8 mouse cellular contexts compared by ENCODE assay signal in genomic region chr3:87907906-87908305, GRCm38 (mm10). TPM values are rescaled to one million over a fixed set of nuclear protein-coding genes. Genes with fewer than 3 reads are reported as not detected.
DNase-seq lines count a peak whose midpoint lies in the region; ATAC-seq and TF ChIP-seq lines count a peak whose summit lies in the region.

No protein-coding gene starts in this region.

- H3K27ac ChIP-seq in ES-E14 (ENCODE audit: insufficient read depth, low read depth, low read length, poor library complexity, severe bottlenecking) = peak overlapping the region; percentile 95
- no peak overlapping the region for H3K27ac ChIP-seq in hindbrain, embryonic 11.5 days (ENCODE audit: low read depth, low read length)
- peak overlapping the region; percentile 97 for H3K27ac ChIP-seq in liver, embryonic 12.5 days

- no peak for ATAC-seq in hindbrain, embryonic 11.5 days (ENCODE audit: low FRiP score)
- ATAC-seq in liver, embryonic 12.5 days = no peak
- ATAC-seq in erythroid progenitor cell, adult 5-6 weeks (replicated peaks; ENCODE audit: low FRiP score, poor library complexity, severe bottlenecking) = no peak

- H3K9ac ChIP-seq in ES-E14 (ENCODE audit: insufficient read depth, low read depth, low read length, poor library complexity, severe bottlenecking) = peak overlapping the region; percentile 100
- peak overlapping the region; percentile 94 for H3K9ac ChIP-seq in hindbrain, embryonic 11.5 days (ENCODE audit: low read depth, low read length)
- peak overlapping the region; percentile 100 for H3K9ac ChIP-seq in liver, embryonic 12.5 days

- no peaks in the 10 kb centered on the region for H3K27me3 ChIP-seq in hindbrain, embryonic 11.5 days (ENCODE audit: control insufficient read depth, insufficient read depth, low read length)
- no peaks in the 10 kb centered on the region for H3K27me3 ChIP-seq in liver, embryonic 12.5 days (replicated peaks)

- peaks cover 12 to 13% of the 10 kb centered on the region in 2 experiments for H3K4me1 ChIP-seq in ES-E14 (ENCODE audit: control insufficient read depth in 2 of 2, insufficient read depth in 2 of 2, low read length in 2 of 2, poor library complexity in 1 of 2)
- peaks cover 17% of the 10 kb centered on the region for H3K4me1 ChIP-seq in hindbrain, embryonic 11.5 days (replicated peaks; ENCODE audit: control insufficient read depth, insufficient read depth, low read length)
- H3K4me1 ChIP-seq in liver, embryonic 12.5 days = peaks cover 73% of the 10 kb centered on the region

- H3K4me3 ChIP-seq in ES-E14 (ENCODE audit: insufficient read depth in 1 of 2, low read depth in 1 of 2, low read length in 2 of 2, poor library complexity in 1 of 2, severe bottlenecking in 1 of 2) = peak overlapping the region; percentile 79 to 97
- H3K4me3 ChIP-seq in hindbrain, embryonic 11.5 days (ENCODE audit: low read depth, low read length) = peak overlapping the region; percentile 79
- H3K4me3 ChIP-seq in liver, embryonic 12.5 days = peak overlapping the region; percentile 97

- DNase-seq in adrenal gland, postnatal 14 days = peak; percentile 14
- DNase-seq in adrenal gland, postnatal 4 days (ENCODE audit: low spot score in 2 of 2) = no peak
- DNase-seq in ES-E14 (ENCODE audit: low read depth, low spot score) = no peak
- no peak for DNase-seq in hindbrain, embryonic 11.5 days (ENCODE audit: low spot score)
- DNase-seq in urinary bladder, postnatal 10 days (ENCODE audit: low spot score) = no peak
- DNase-seq in thymus, postnatal 25 days = no peak

- H3K36me3 ChIP-seq in ES-E14 (ENCODE audit: control insufficient read depth, insufficient read depth, low read length, poor library complexity, severe bottlenecking) = peaks cover 10% of the 10 kb centered on the region; the same call in 1 of the 2 replicates
- H3K36me3 ChIP-seq in hindbrain, embryonic 11.5 days (ENCODE audit: control insufficient read depth, insufficient read depth, low read length) = no peaks in the 10 kb centered on the region
- peaks cover 37% of the 10 kb centered on the region for H3K36me3 ChIP-seq in liver, embryonic 12.5 days

- H3K4me2 ChIP-seq in hindbrain, embryonic 11.5 days (replicated peaks; ENCODE audit: low read depth, low read length) = peak overlapping the region; percentile 88
- H3K4me2 ChIP-seq in liver, embryonic 12.5 days = peak overlapping the region; percentile 84

- H3K9me3 ChIP-seq in ES-E14 (ENCODE audit: control insufficient read depth, insufficient read depth, low read depth, low read length) = no peaks in the 10 kb centered on the region
- H3K9me3 ChIP-seq in hindbrain, embryonic 11.5 days (ENCODE audit: control insufficient read depth, low read length) = no peaks in the 10 kb centered on the region
- H3K9me3 ChIP-seq in liver, embryonic 12.5 days (replicated peaks) = no peaks in the 10 kb centered on the region

- 0% methylated on average over 1 of the region's 1 CpGs for WGBS in hindbrain, embryonic 11.5 days
- WGBS in liver, embryonic 12.5 days (ENCODE audit: insufficient replicate concordance) = 4% methylated on average over 1 of the region's 1 CpGs

- in situ Hi-C loops in ES-E14 (cut with MboI; ENCODE audit: low sequenced_read_pairs in 2 of 2, unreplicated experiment in 2 of 2) = no loop called here

TF ChIP-seq in ES-E14, 5 proteins besides CTCF, POLR2A, EP300 and RAD21:
- TF ChIP-seq CHD2 (IDR thresholded peaks at IDR 0.05; ENCODE audit: low read depth, low read length) (no peak), HCFC1 (IDR thresholded peaks at IDR 0.05; ENCODE audit: borderline replicate concordance, insufficient read depth, low read length) (no peak), ZC3H11A (IDR thresholded peaks at IDR 0.05; ENCODE audit: borderline replicate concordance, low read depth, low read length) (no peak), ZNF384 (IDR thresholded peaks at IDR 0.05; ENCODE audit: low read depth, low read length) (no peak), MAFK (IDR thresholded peaks at IDR 0.05; ENCODE audit: insufficient read depth, low read depth, low read length) (no peak)
TF ChIP-seq in ES-E14: peak in this region for 0.

RNA-seq across cellular contexts. Expression of gene Hdgf, which starts 1.8 kb away (rescaled TPM):
- total RNA-seq in adrenal gland, postnatal 14 days (2021) = 169 and 171 TPM in 2 replicates
- total RNA-seq in adrenal gland, postnatal 4 days (2021) = 100 to 1,000 TPM; 205 to 213 TPM
- total RNA-seq in ES-E14 (2012; rRNA removed) = 296 and 312 TPM in 2 replicates
- polyA plus RNA-seq in hindbrain, embryonic 11.5 days (2014; fragmentation: Nextera tagmentation; extraction: Ambion mirVana) = 202 and 246 TPM in 2 replicates
- 393 and 400 TPM in 2 replicates for polyA plus RNA-seq in liver, embryonic 12.5 days (2016; fragmentation: Nextera tagmentation; extraction: Ambion mirVana)
- total RNA-seq in erythroid progenitor cell, adult 5-6 weeks (2015; ENCODE audit: low replicate concordance) = 255 and 262 TPM in 2 replicates
- 349 and 393 TPM in 2 replicates for total RNA-seq in erythroid progenitor cell, adult 5-6 weeks (2017; ENCODE audit: low replicate concordance)

RNA-seq across cellular contexts. Expression of gene Mrpl24, which starts 11.4 kb away (rescaled TPM):
- total RNA-seq in adrenal gland, postnatal 14 days (2021) = 115 and 119 TPM in 2 replicates
- total RNA-seq in adrenal gland, postnatal 4 days (2021) = 100 to 1,000 TPM; 135 to 138 TPM
- total RNA-seq in ES-E14 (2012; rRNA removed) = 154 and 162 TPM in 2 replicates
- polyA plus RNA-seq in hindbrain, embryonic 11.5 days (2014; fragmentation: Nextera tagmentation; extraction: Ambion mirVana) = 78.4 and 83.6 TPM in 2 replicates
- polyA plus RNA-seq in liver, embryonic 12.5 days (2016; fragmentation: Nextera tagmentation; extraction: Ambion mirVana) = 57.0 and 57.3 TPM in 2 replicates
- 68.1 and 70.4 TPM in 2 replicates for total RNA-seq in erythroid progenitor cell, adult 5-6 weeks (2015; ENCODE audit: low replicate concordance)
- total RNA-seq in erythroid progenitor cell, adult 5-6 weeks (2017; ENCODE audit: low replicate concordance) = 31.3 and 38.0 TPM in 2 replicates

RNA-seq across cellular contexts. Expression of gene Isg20l2, which starts 22.2 kb away (rescaled TPM):
- 22.9 and 23.4 TPM in 2 replicates for total RNA-seq in adrenal gland, postnatal 14 days (2021)
- total RNA-seq in adrenal gland, postnatal 4 days (2021) = 10 to 100 TPM; 31.0 to 33.5 TPM
- 33.6 and 40.1 TPM in 2 replicates for total RNA-seq in ES-E14 (2012; rRNA removed)
- polyA plus RNA-seq in hindbrain, embryonic 11.5 days (2014; fragmentation: Nextera tagmentation; extraction: Ambion mirVana) = 42.5 and 55.2 TPM in 2 replicates
- polyA plus RNA-seq in liver, embryonic 12.5 days (2016; fragmentation: Nextera tagmentation; extraction: Ambion mirVana) = 51.9 and 52.2 TPM in 2 replicates
- total RNA-seq in erythroid progenitor cell, adult 5-6 weeks (2015; ENCODE audit: low replicate concordance) = 13.3 and 16.8 TPM in 2 replicates
- total RNA-seq in erythroid progenitor cell, adult 5-6 weeks (2017; ENCODE audit: low replicate concordance) = 11.6 and 11.7 TPM in 2 replicates

RNA-seq across cellular contexts. Expression of gene Prcc, which starts 22.5 kb away (rescaled TPM):
- 50.0 and 50.4 TPM in 2 replicates for total RNA-seq in adrenal gland, postnatal 14 days (2021)
- 10 to 100 TPM; 67.0 to 74.2 TPM for total RNA-seq in adrenal gland, postnatal 4 days (2021)
- 40.2 and 53.8 TPM in 2 replicates for total RNA-seq in ES-E14 (2012; rRNA removed)
- polyA plus RNA-seq in hindbrain, embryonic 11.5 days (2014; fragmentation: Nextera tagmentation; extraction: Ambion mirVana) = 17.6 and 18.6 TPM in 2 replicates
- 8.7 and 8.9 TPM in 2 replicates for polyA plus RNA-seq in liver, embryonic 12.5 days (2016; fragmentation: Nextera tagmentation; extraction: Ambion mirVana)
- 12.6 and 17.7 TPM in 2 replicates for total RNA-seq in erythroid progenitor cell, adult 5-6 weeks (2015; ENCODE audit: low replicate concordance)
- 12.0 and 13.2 TPM in 2 replicates for total RNA-seq in erythroid progenitor cell, adult 5-6 weeks (2017; ENCODE audit: low replicate concordance)

RNA-seq across cellular contexts. Expression of gene Rrnad1, which starts 22.6 kb away (rescaled TPM):
- 13.9 and 15.6 TPM in 2 replicates for total RNA-seq in adrenal gland, postnatal 14 days (2021)
- total RNA-seq in adrenal gland, postnatal 4 days (2021) = 10 to 100 TPM; 21.9 to 24.9 TPM
- total RNA-seq in ES-E14 (2012; rRNA removed) = 22.0 and 25.5 TPM in 2 replicates
- 13.7 and 17.9 TPM in 2 replicates for polyA plus RNA-seq in hindbrain, embryonic 11.5 days (2014; fragmentation: Nextera tagmentation; extraction: Ambion mirVana)
- polyA plus RNA-seq in liver, embryonic 12.5 days (2016; fragmentation: Nextera tagmentation; extraction: Ambion mirVana) = 11.1 and 11.4 TPM in 2 replicates
- total RNA-seq in erythroid progenitor cell, adult 5-6 weeks (2015; ENCODE audit: low replicate concordance) = 2.5 and 5.0 TPM in 2 replicates
- total RNA-seq in erythroid progenitor cell, adult 5-6 weeks (2017; ENCODE audit: low replicate concordance) = 4.9 and 5.3 TPM in 2 replicates
